Mouse (Mus musculus) bone marrow macrophage, adult 2 months (primary cell): ENCODE results near the gene Fgfr2.

Source experiments
- CTCF ChIP-seq: IDR thresholded peaks from 2 replicates; pipeline ENCODE4 v1.5.1; 2012; ENCODE audit warnings: low read depth, mild to moderate bottlenecking, low read length, moderate library complexity
- POLR2A ChIP-seq: IDR thresholded peaks from 2 replicates; pipeline ENCODE4 v1.6.1; 2012; ENCODE audit warnings: mild to moderate bottlenecking, low read depth, low read length, borderline replicate concordance

DNA sequence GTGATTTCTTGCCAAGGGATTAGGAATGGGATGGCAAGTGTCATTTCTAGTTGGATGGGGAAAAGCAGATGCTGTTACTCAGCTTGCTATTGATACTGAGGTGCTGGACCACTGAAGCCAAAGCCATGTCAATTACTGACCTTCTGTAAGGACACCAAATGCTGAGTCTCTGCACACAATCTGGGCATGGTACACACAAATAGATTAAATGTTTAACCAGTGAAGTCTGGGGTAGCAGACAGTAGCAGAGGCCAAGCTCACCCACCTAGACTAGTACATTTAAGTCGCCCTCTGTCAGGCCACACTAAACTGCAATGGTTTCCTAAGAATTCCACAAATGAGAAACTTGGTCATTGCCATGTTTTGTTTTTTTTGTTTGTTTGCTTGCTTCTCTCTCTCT is 794.5 kb downstream of the Fgfr2 start:
- no peak for TF ChIP-seq CTCF
- TF ChIP-seq POLR2A: no peak
